Mouse (Mus musculus): ENCODE measurements at regions not wholly inside any gene's neighbourhood (a gene's known extent, or its start where the extent isn't known, plus 50 kb on each side); places are given as distances from the start of the nearest gene placed in this dataset.

GRCm38 (mm10) chr17:79451141-79451860, 96.4 kb upstream of the Cdc42ep3 start:
- Histone ChIP-seq H3K9ac (ENCODE audit: low read depth, low read length) (no peak overlapping the region), H3K27me3 (replicated peaks; ENCODE audit: control insufficient read depth, insufficient read depth, low read length) (no peaks in the 10 kb centered on the region), H3K4me2 (replicated peaks; ENCODE audit: low read depth) (no peak overlapping the region; the same call in 1 of the 2 replicates), H3K27ac (ENCODE audit: low read depth, low read length) (no peak overlapping the region), H3K4me3 (ENCODE audit: low read depth, low read length) (no peak overlapping the region), H3K36me3 (ENCODE audit: control insufficient read depth, insufficient read depth) (no peaks in the 10 kb centered on the region), H3K4me1 (replicated peaks; ENCODE audit: control insufficient read depth, insufficient read depth, low read length) (no peaks in the 10 kb centered on the region), H3K9me3 (ENCODE audit: control insufficient read depth) (no peaks in the 10 kb centered on the region)
- 30% methylated on average over 12 of the region's 12 CpGs for WGBS
- no peak for ATAC-seq
- no peak for TF ChIP-seq CTCF (IDR thresholded peaks at IDR 0.05; ENCODE audit: low read depth)

DNA sequence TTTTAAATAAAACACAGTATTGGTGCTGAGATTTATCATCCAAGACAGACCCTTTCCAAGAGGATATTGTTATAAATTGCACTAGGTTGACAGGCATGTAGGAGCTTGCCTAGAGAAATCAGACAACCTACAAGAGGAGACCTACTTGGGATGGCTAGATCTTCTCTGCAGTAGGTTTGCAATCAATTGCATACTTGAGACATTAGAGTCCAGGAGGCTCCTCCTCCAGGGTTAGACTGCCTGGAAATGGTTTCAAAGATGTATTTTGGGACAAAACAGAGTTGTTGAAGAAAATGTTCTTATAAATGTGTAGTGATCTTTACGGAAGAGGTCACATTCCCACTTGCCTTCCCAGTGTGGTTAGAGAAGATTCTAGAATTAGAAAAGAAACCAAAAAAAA, 98.9 kb upstream of the Cdc42ep3 start:
- 83% methylated on average over 1 of the region's 1 CpGs for WGBS
- Histone ChIP-seq H3K4me3 (ENCODE audit: low read depth, low read length) (no peak overlapping the region), H3K27me3 (replicated peaks; ENCODE audit: control insufficient read depth, insufficient read depth, low read length) (no peaks in the 10 kb centered on the region), H3K4me1 (replicated peaks; ENCODE audit: control insufficient read depth, insufficient read depth, low read length) (no peaks in the 10 kb centered on the region), H3K4me2 (replicated peaks; ENCODE audit: low read depth) (no peak overlapping the region), H3K36me3 (ENCODE audit: control insufficient read depth, insufficient read depth) (no peaks in the 10 kb centered on the region), H3K9me3 (ENCODE audit: control insufficient read depth) (no peaks in the 10 kb centered on the region), H3K27ac (ENCODE audit: low read depth, low read length) (no peak overlapping the region), H3K9ac (ENCODE audit: low read depth, low read length) (no peak overlapping the region)
- ATAC-seq, result no peak
- no peak for TF ChIP-seq CTCF (IDR thresholded peaks at IDR 0.05; ENCODE audit: low read depth)

DNA sequence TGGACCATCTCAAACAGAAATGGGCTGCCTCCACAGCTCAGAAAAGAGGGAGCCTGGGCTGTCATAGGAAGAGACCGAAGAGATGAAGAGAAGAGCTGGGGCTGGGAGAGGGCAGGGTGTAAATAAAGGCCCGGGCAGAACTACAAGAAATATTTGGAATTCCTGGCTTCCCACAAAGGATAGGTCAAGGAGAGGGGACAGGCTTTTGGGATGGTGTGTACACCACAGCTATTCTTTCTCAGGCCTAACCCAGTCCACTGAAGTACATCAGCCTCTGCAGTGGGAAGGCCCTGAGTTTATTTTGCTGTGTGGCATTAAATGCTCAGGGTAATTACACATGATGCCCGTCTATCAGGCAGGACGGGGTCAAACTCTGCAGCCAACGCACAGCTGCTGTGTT, 99.6 kb upstream of the Cdc42ep3 start:
- H3K9me3 ChIP-seq (ENCODE audit: control insufficient read depth), result no peaks in the 10 kb centered on the region
- no peak for TF ChIP-seq CTCF (IDR thresholded peaks at IDR 0.05; ENCODE audit: low read depth)
- H3K27ac ChIP-seq (ENCODE audit: low read depth, low read length), result no peak overlapping the region
- 23% methylated on average over 5 of the region's 5 CpGs for WGBS
- no peak for ATAC-seq
- H3K4me2 ChIP-seq (replicated peaks; ENCODE audit: low read depth), result no peak overlapping the region
- no peak overlapping the region for H3K4me3 ChIP-seq (ENCODE audit: low read depth, low read length)
- H3K27me3 ChIP-seq (replicated peaks; ENCODE audit: control insufficient read depth, insufficient read depth, low read length), result no peaks in the 10 kb centered on the region
- no peaks in the 10 kb centered on the region for H3K36me3 ChIP-seq (ENCODE audit: control insufficient read depth, insufficient read depth)
- H3K9ac ChIP-seq (ENCODE audit: low read depth, low read length), result no peak overlapping the region
- H3K4me1 ChIP-seq (replicated peaks; ENCODE audit: control insufficient read depth, insufficient read depth, low read length), result no peaks in the 10 kb centered on the region

- Histone ChIP-seq H3K9me3 (ENCODE audit: control insufficient read depth) (no peaks in the 10 kb centered on the region), H3K27ac (ENCODE audit: low read depth, low read length) (no peak overlapping the region), H3K4me1 (replicated peaks; ENCODE audit: control insufficient read depth, insufficient read depth, low read length) (no peaks in the 10 kb centered on the region), H3K36me3 (ENCODE audit: control insufficient read depth, insufficient read depth) (no peaks in the 10 kb centered on the region), H3K27me3 (replicated peaks; ENCODE audit: control insufficient read depth, insufficient read depth, low read length) (no peaks in the 10 kb centered on the region), H3K4me2 (replicated peaks; ENCODE audit: low read depth) (no peak overlapping the region), H3K9ac (ENCODE audit: low read depth, low read length) (no peak overlapping the region), H3K4me3 (ENCODE audit: low read depth, low read length) (no peak overlapping the region)
- ATAC-seq, result no peak
- no peak for TF ChIP-seq CTCF (IDR thresholded peaks at IDR 0.05; ENCODE audit: low read depth)
- 72% methylated on average over 7 of the region's 7 CpGs for whole genome bisulfite sequencing
Measured at GRCm38 (mm10) chr17:79455229-79455628, 100.3 kb upstream of the Cdc42ep3 start.

DNA sequence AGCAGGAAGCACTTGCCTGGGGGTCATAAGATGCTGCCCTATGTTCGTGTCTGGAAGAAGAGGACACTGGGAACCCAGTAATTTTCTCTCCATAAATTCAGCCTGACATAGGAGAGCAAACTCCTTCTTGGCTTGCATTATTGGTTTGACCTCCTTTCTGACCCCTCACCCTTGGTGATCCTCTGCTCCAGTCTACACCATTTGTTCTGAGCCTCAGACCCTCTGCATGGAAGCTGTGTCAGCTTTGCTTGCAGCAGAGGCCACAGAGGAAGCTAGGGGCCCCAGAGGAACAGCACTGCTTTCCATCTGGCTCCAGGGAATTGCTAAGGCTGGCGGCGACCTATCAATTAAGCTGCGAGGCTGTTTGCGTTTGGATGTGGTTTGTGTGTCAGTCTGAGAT, 102.7 kb upstream of the Cdc42ep3 start:
- 59% methylated on average over 5 of the region's 5 CpGs for WGBS
- Histone ChIP-seq H3K9ac (ENCODE audit: low read depth, low read length) (no peak overlapping the region), H3K4me3 (ENCODE audit: low read depth, low read length) (no peak overlapping the region), H3K27me3 (replicated peaks; ENCODE audit: control insufficient read depth, insufficient read depth, low read length) (no peaks in the 10 kb centered on the region), H3K4me1 (replicated peaks; ENCODE audit: control insufficient read depth, insufficient read depth, low read length) (no peaks in the 10 kb centered on the region), H3K9me3 (ENCODE audit: control insufficient read depth) (no peaks in the 10 kb centered on the region), H3K27ac (ENCODE audit: low read depth, low read length) (no peak overlapping the region), H3K4me2 (replicated peaks; ENCODE audit: low read depth) (no peak overlapping the region), H3K36me3 (ENCODE audit: control insufficient read depth, insufficient read depth) (no peaks in the 10 kb centered on the region)
- ATAC-seq, result no peak
- TF ChIP-seq CTCF (IDR thresholded peaks at IDR 0.05; ENCODE audit: low read depth), result no peak

GRCm38 (mm10) chr17:79461681-79462091, 106.8 kb upstream of the Cdc42ep3 start:
- H3K9ac ChIP-seq (ENCODE audit: low read depth, low read length), result no peak overlapping the region
- no peak overlapping the region for H3K4me3 ChIP-seq (ENCODE audit: low read depth, low read length)
- no peak overlapping the region for H3K4me2 ChIP-seq (replicated peaks; ENCODE audit: low read depth)
- no peaks in the 10 kb centered on the region for H3K9me3 ChIP-seq (ENCODE audit: control insufficient read depth)
- no peak for TF ChIP-seq CTCF (IDR thresholded peaks at IDR 0.05; ENCODE audit: low read depth)
- no peaks in the 10 kb centered on the region for H3K36me3 ChIP-seq (ENCODE audit: control insufficient read depth, insufficient read depth)
- H3K4me1 ChIP-seq (replicated peaks; ENCODE audit: control insufficient read depth, insufficient read depth, low read length), result no peaks in the 10 kb centered on the region
- no peak overlapping the region for H3K27ac ChIP-seq (ENCODE audit: low read depth, low read length)
- WGBS, result 46% methylated on average over 3 of the region's 3 CpGs
- no peak for ATAC-seq
- H3K27me3 ChIP-seq (replicated peaks; ENCODE audit: control insufficient read depth, insufficient read depth, low read length), result no peaks in the 10 kb centered on the region
